Mouse (Mus musculus): ENCODE data around the gene Ccdc86. TPM values are rescaled to one million over a fixed set of nuclear protein-coding genes. Genes with fewer than 3 reads are reported as not detected.

Gene Ccdc86
- total and polyA plus RNA-seq, 2 experiments from 2014 or later = 6.8 to 16.6 TPM

GRCm38 (mm10) chr19:10983146-10983545 lies 34.1 kb upstream of the Ccdc86 start:
- no peak for DNase-seq
- no peak overlapping the region for H3K27ac ChIP-seq (ENCODE audit: low read depth, low read length)
- no peaks in the 10 kb centered on the region for H3K9me3 ChIP-seq (ENCODE audit: low read length)
- H3K4me2 ChIP-seq (ENCODE audit: low read depth) = no peak overlapping the region
- no peaks in the 10 kb centered on the region for H3K36me3 ChIP-seq (ENCODE audit: insufficient read depth)
- H3K4me3 ChIP-seq (ENCODE audit: low read depth, low read length) = no peak overlapping the region
- H3K9ac ChIP-seq = no peak overlapping the region
- peak; percentile 35; the same call in 1 of the 2 replicates for TF ChIP-seq CTCF (IDR thresholded peaks at IDR 0.05; ENCODE audit: low read depth)
- no peaks in the 10 kb centered on the region for H3K27me3 ChIP-seq (ENCODE audit: insufficient read depth, low read length)
- 31% methylated on average over 14 of the region's 14 CpGs for WGBS
- H3K4me1 ChIP-seq (ENCODE audit: insufficient read depth) = no peaks in the 10 kb centered on the region
- no peak for ATAC-seq

- no peaks in the 10 kb centered on the region for H3K4me1 ChIP-seq (ENCODE audit: insufficient read depth)
- H3K9ac ChIP-seq = no peak overlapping the region
- H3K9me3 ChIP-seq (ENCODE audit: low read length) = no peaks in the 10 kb centered on the region
- no peak overlapping the region for H3K27ac ChIP-seq (ENCODE audit: low read depth, low read length)
- no peaks in the 10 kb centered on the region for H3K36me3 ChIP-seq (ENCODE audit: insufficient read depth)
- no peak overlapping the region for H3K4me2 ChIP-seq (ENCODE audit: low read depth)
- ATAC-seq (no peak; the same call in 1 of the 2 replicates), DNase-seq (no peak)
- H3K4me3 ChIP-seq (ENCODE audit: low read depth, low read length) = no peak overlapping the region
- no peak for TF ChIP-seq CTCF (IDR thresholded peaks at IDR 0.05; ENCODE audit: low read depth)
- 92% methylated on average over 5 of the region's 5 CpGs for WGBS
- no peaks in the 10 kb centered on the region for H3K27me3 ChIP-seq (ENCODE audit: insufficient read depth, low read length)
Observed at GRCm38 (mm10) chr19:10980210-10980609, 31.1 kb upstream of the Ccdc86 start.

- WGBS = 15% methylated on average over 18 of the region's 18 CpGs
Observed at GRCm38 (mm10) chr19:10979184-10980168, 30.4 kb upstream of the Ccdc86 start.

GRCm38 (mm10) chr19:10976318-10976717 lies 27.3 kb upstream of the Ccdc86 start:
- 49% methylated on average over 4 of the region's 4 CpGs for WGBS

More at GRCm38 (mm10) chr19:10979184-10980168, 30.4 kb upstream of the Ccdc86 start:
- DNase-seq (peak; percentile 78), ATAC-seq (peak; percentile 78)
- TF ChIP-seq CTCF (IDR thresholded peaks at IDR 0.05; ENCODE audit: low read depth) = peak; percentile 80
- Histone ChIP-seq H3K36me3 (ENCODE audit: insufficient read depth) (no peaks in the 10 kb centered on the region), H3K9me3 (ENCODE audit: low read length) (no peaks in the 10 kb centered on the region), H3K4me3 (ENCODE audit: low read depth, low read length) (no peak overlapping the region), H3K4me2 (ENCODE audit: low read depth) (peak overlapping the region; percentile 28), H3K4me1 (ENCODE audit: insufficient read depth) (no peaks in the 10 kb centered on the region), H3K27me3 (ENCODE audit: insufficient read depth, low read length) (no peaks in the 10 kb centered on the region), H3K27ac (ENCODE audit: low read depth, low read length) (no peak overlapping the region), H3K9ac (no peak overlapping the region)

GRCm38 (mm10) chr19:10975187-10975586 lies 26.1 kb upstream of the Ccdc86 start:
- Histone ChIP-seq H3K36me3 (ENCODE audit: insufficient read depth) (no peaks in the 10 kb centered on the region), H3K27ac (ENCODE audit: low read depth, low read length) (no peak overlapping the region), H3K4me1 (ENCODE audit: insufficient read depth) (no peaks in the 10 kb centered on the region), H3K27me3 (ENCODE audit: insufficient read depth, low read length) (no peaks in the 10 kb centered on the region), H3K9ac (no peak overlapping the region), H3K4me3 (ENCODE audit: low read depth, low read length) (no peak overlapping the region), H3K4me2 (ENCODE audit: low read depth) (no peak overlapping the region), H3K9me3 (ENCODE audit: low read length) (no peaks in the 10 kb centered on the region)
- no peak for TF ChIP-seq CTCF (IDR thresholded peaks at IDR 0.05; ENCODE audit: low read depth)
- WGBS = 91% methylated on average over 2 of the region's 2 CpGs
- no peak for DNase-seq
- no peak for ATAC-seq

More at GRCm38 (mm10) chr19:10976318-10976717, 27.3 kb upstream of the Ccdc86 start:
- Histone ChIP-seq H3K4me3 (ENCODE audit: low read depth, low read length) (no peak overlapping the region), H3K9me3 (ENCODE audit: low read length) (no peaks in the 10 kb centered on the region), H3K4me1 (ENCODE audit: insufficient read depth) (no peaks in the 10 kb centered on the region), H3K9ac (no peak overlapping the region), H3K27ac (ENCODE audit: low read depth, low read length) (no peak overlapping the region), H3K4me2 (ENCODE audit: low read depth) (no peak overlapping the region), H3K36me3 (ENCODE audit: insufficient read depth) (no peaks in the 10 kb centered on the region), H3K27me3 (ENCODE audit: insufficient read depth, low read length) (no peaks in the 10 kb centered on the region)
- DNase-seq = no peak
- no peak for ATAC-seq
- TF ChIP-seq CTCF (IDR thresholded peaks at IDR 0.05; ENCODE audit: low read depth) = peak; percentile 34

- WGBS = 70% methylated on average over 4 of the region's 4 CpGs
Observed at GRCm38 (mm10) chr19:10974238-10974865, 25.3 kb upstream of the Ccdc86 start, which contains the start of gene Ms4a10. Gene Ms4a10, minus strand, starts transcription at chr19:10974670.

More at GRCm38 (mm10) chr19:10974238-10974865, 25.3 kb upstream of the Ccdc86 start, which contains the start of gene Ms4a10:
- no peak within 1 kb of the TSS for H3K4me3 ChIP-seq (ENCODE audit: low read depth, low read length)
- DNase-seq = no peak
- no peaks in the 10 kb centered on the region for H3K9me3 ChIP-seq (ENCODE audit: low read length)
- no peak within 1 kb of the TSS for H3K27ac ChIP-seq (ENCODE audit: low read depth, low read length)
- H3K4me1 ChIP-seq (ENCODE audit: insufficient read depth) = no peaks in the 10 kb centered on the region
- H3K4me2 ChIP-seq (ENCODE audit: low read depth) = no peak within 1 kb of the TSS
- no peaks in the 10 kb centered on the region for H3K36me3 ChIP-seq (ENCODE audit: insufficient read depth)
- TF ChIP-seq CTCF (IDR thresholded peaks at IDR 0.05; ENCODE audit: low read depth) = no peak
- no peaks in the 10 kb centered on the region for H3K27me3 ChIP-seq (ENCODE audit: insufficient read depth, low read length)
- H3K9ac ChIP-seq = no peak within 1 kb of the TSS
- ATAC-seq = no peak

Measured in forebrain, postnatal 0 days (tissue).